Mouse (Mus musculus) heart, postnatal 10 days (tissue): Measurements from ENCODE around the gene Cped1. TPM values are rescaled to one million over a fixed set of nuclear protein-coding genes. Genes with fewer than 3 reads are reported as not detected.

Experiments used
- DNase-seq, 2 experiments: peaks; one replicate each; pipeline ENCODE4 v3.0.0; 2021
- intact Hi-C: fragments of 180-260 bp; cut with DNase I; formaldehyde crosslinking; loops from one replicate; pipeline ENCODE4 v1.15.1; 2025
- total RNA-seq, 2 experiments: library from RNA; stranded (reverse); gene quantifications; 2 replicates each; pipeline ENCODE4 v1.2.3; 2021

The Cped1 gene
- total RNA-seq: 10 to 100 TPM; 13.5 to 15.0 TPM

- intact Hi-C loops: loop anchor here (1.0 to 2.0 kb wide), 2 partner anchors 33 to 85 kb away; no protein-coding TSS in a partner anchor
- DNase-seq: peak; percentile 81 to 82
Observed at GRCm38 (mm10) chr6:21985732-21986540, at the start of gene Cped1. Gene Cped1, plus strand, starts transcription at chr6:21985916.

- intact Hi-C loops: no loop called here
- no peak for DNase-seq
Observed at GRCm38 (mm10) chr6:21937981-21938635, 47.6 kb upstream of the Cped1 start.

- intact Hi-C loops: loop anchor here (2.0 to 5.0 kb wide), 2 partner anchors 96 to 152 kb away; partner anchors contain the start of gene Tspan12
Observed at GRCm38 (mm10) chr6:21949226-21949731, 36.4 kb upstream of the Cped1 start, which contains the start of gene Ing3. Gene Ing3, plus strand, starts transcription at chr6:21949571.

GRCm38 (mm10) chr6:21949771-21950448 is 35.8 kb upstream of the Cped1 start:
- intact Hi-C loops: loop anchor here (2.0 to 5.0 kb wide), 3 partner anchors 97 to 153 kb away; partner anchors contain the start of gene Tspan12
- DNase-seq: peak; percentile 97 to 98

More at GRCm38 (mm10) chr6:21949226-21949731, 36.4 kb upstream of the Cped1 start, which contains the start of gene Ing3:
- peak; percentile 98 to 99 for DNase-seq

GRCm38 (mm10) chr6:21950676-21951075 is 35.0 kb upstream of the Cped1 start:
- no peak for DNase-seq
- intact Hi-C loops: loop anchor here (5.0 kb wide), 1 partner anchor 113 kb away; no protein-coding TSS in a partner anchor

- intact Hi-C loops: no loop called here
- no peak for DNase-seq
Observed at GRCm38 (mm10) chr6:21955468-21955867, 30.2 kb upstream of the Cped1 start.

GRCm38 (mm10) chr6:21958922-21959321 is 26.8 kb upstream of the Cped1 start:
- intact Hi-C loops: no loop called here

GRCm38 (mm10) chr6:21959909-21960308 is 25.8 kb upstream of the Cped1 start:
- no peak for DNase-seq
- intact Hi-C loops: no loop called here

More at GRCm38 (mm10) chr6:21958922-21959321, 26.8 kb upstream of the Cped1 start:
- DNase-seq: no peak

- no peak for DNase-seq
- intact Hi-C loops: no loop called here
Observed at GRCm38 (mm10) chr6:21977532-21977931, 8.2 kb upstream of the Cped1 start.

- intact Hi-C loops: loop anchor here (5.0 kb wide), 1 partner anchor 184 kb away; no protein-coding TSS in a partner anchor
Observed at GRCm38 (mm10) chr6:21981114-21981513, 4.6 kb upstream of the Cped1 start.

GRCm38 (mm10) chr6:21984990-21985731 is 555 bp upstream of the Cped1 start:
- intact Hi-C loops: loop anchor here (1.0 to 5.0 kb wide), 2 partner anchors 86 to 188 kb away; no protein-coding TSS in a partner anchor
- DNase-seq: peak; percentile 87 to 93

More at GRCm38 (mm10) chr6:21981114-21981513, 4.6 kb upstream of the Cped1 start:
- DNase-seq: no peak

GRCm38 (mm10) chr6:21986660-21987331 is 1.1 kb downstream of the Cped1 start:
- intact Hi-C loops: loop anchor here (2.0 kb wide), 1 partner anchor 32 kb away; no protein-coding TSS in a partner anchor
- DNase-seq: peak; percentile 56 to 71

GRCm38 (mm10) chr6:21987554-21987953 is 1.8 kb downstream of the Cped1 start:
- DNase-seq: no peak
- intact Hi-C loops: loop anchor here (2.0 kb wide), 1 partner anchor 31 kb away; no protein-coding TSS in a partner anchor

GRCm38 (mm10) chr6:21988296-21988695 is 2.6 kb downstream of the Cped1 start:
- intact Hi-C loops: no loop called here
- no peak for DNase-seq

GRCm38 (mm10) chr6:21989081-21989480 is 3.4 kb downstream of the Cped1 start:
- no peak for DNase-seq
- intact Hi-C loops: no loop called here

- no peak for DNase-seq
- intact Hi-C loops: no loop called here
Observed at GRCm38 (mm10) chr6:21990181-21991135, 4.7 kb downstream of the Cped1 start.

- no peak for DNase-seq
- intact Hi-C loops: no loop called here
Observed at GRCm38 (mm10) chr6:21991151-21991550, 5.4 kb downstream of the Cped1 start.

GRCm38 (mm10) chr6:21993070-21993469 is 7.4 kb downstream of the Cped1 start:
- no peak for DNase-seq
- intact Hi-C loops: no loop called here
